Mouse (Mus musculus) left cerebral cortex, adult 18-20 months (tissue): ENCODE measurements around the gene Ppp1r12b. TPM values are rescaled to one million over a fixed set of nuclear protein-coding genes. Genes with fewer than 3 reads are reported as not detected.

ENCODE experiments used
- DNase-seq, 2 experiments: peaks; one replicate each; pipeline ENCODE4 v3.0.0; 2021 to 2022; ENCODE audit warnings: low spot score in 2 of 2, mixed read lengths in 1 of 2
- long read RNA-seq, 2 experiments: library from polyadenylated mRNA; stranded (forward); transcript quantifications; one replicate each; pipeline ENCODE4 v2.0.0; 2021
- total RNA-seq, 2 experiments: library from RNA; stranded (reverse); gene quantifications; 2 replicates each; pipeline ENCODE4 v1.2.3; 2021

Ppp1r12b gene
- total RNA-seq, result 10 to 100 TPM; 74.7 to 78.5 TPM
- long read RNA-seq, experiment 1, partial matches to known transcripts, result 0 of 20 reads
- long read RNA-seq, experiment 1, other reads (novel, unspliced or antisense), result 20 of 20 reads
- long read RNA-seq, experiment 2, partial matches to known transcripts, result 2 of 15 reads
- long read RNA-seq, experiment 2, other reads (novel, unspliced or antisense), result 13 of 15 reads

DNA sequence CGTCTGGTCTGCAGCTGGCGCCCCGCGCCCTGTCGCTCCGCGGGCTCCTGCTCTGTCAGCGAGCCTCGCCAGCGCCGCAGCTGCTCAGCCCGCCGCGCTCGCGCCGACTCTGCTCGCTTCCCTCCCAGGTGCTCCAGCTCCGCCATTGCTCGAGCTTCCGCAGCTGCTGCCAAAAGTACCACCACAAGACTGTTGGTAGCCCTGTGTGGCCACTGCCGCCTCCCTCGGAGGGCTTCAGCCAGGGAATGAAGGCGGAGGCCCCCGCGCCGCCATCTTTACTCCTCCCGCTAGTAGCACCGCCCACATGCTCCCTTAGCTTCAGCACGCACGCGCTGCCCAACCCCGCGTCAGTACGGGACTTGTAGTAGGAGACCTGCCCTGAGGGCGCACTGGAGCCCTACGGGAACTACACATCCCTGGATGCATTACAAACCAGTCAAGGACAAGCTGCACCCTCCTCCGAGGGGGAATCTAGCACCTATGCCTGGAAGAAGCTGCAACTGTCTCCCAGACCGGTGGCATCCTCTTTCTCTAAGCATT lies at the start of gene Ppp1r12b:
Gene Ppp1r12b, minus strand, starts transcription at position 306 of the 540 bp plus-strand sequence.
- DNase-seq, result peak; percentile 95 to 96

DNA sequence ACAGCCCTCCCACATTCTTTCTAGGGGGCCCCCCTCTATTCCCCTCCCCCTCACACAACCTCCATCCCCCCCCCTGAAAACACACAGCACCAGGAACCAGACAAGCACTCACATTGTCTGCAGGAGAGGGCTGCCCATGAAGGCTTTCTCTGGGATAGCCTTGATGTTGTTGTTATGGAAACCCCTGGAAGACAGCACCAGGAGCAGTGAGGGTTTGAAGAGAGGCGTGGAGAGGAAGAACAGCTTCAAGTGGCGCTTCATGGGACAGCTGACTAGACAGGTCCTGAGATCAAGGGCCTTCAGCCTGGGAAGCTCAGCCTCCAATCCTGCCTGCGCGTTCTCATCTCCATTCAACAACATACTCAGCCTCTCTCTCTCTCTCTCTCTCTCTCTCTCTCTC lies 47.6 kb upstream of the Ppp1r12b start:
- DNase-seq, result no peak

DNA sequence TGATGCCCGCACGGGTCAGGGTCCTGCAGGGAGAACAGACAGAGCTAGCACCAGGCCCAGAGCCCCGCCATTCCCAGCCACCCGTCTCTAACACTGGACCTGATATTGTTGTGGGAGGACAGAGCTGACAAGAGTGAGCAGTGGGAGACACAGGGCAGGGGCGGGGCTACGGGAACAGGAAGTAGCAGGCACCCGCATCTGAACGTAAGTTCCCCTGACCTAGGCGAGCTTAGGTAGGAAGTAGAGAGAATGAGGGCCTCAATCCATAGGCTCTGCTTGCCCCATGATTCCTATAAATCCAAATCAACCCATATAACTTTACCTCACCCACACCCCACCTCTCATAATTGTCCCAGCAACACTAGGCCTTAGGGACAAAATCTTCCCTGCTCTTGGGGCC lies 44.8 kb upstream of the Ppp1r12b start:
- DNase-seq, result no peak

DNA sequence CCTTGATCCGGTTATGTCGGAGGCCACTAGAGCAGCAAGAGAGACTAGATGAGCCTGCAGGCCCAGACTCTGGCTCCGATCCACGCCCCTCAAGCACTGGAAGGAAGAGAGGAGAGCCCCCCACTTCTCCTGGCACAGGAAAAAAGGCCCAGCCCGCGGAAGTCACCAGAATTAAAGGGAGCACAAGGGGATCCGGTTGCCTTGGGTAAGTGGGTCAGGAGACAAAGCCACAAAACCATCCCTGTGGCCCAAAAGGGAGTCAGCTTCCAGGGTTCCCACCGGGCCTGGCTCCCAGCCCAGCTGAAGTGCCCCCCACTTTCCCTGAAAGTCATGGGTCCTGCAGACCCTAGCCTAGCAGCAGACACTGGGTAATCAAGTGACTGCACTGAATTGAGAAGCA lies 42.5 kb upstream of the Ppp1r12b start:
- DNase-seq, result no peak

DNA sequence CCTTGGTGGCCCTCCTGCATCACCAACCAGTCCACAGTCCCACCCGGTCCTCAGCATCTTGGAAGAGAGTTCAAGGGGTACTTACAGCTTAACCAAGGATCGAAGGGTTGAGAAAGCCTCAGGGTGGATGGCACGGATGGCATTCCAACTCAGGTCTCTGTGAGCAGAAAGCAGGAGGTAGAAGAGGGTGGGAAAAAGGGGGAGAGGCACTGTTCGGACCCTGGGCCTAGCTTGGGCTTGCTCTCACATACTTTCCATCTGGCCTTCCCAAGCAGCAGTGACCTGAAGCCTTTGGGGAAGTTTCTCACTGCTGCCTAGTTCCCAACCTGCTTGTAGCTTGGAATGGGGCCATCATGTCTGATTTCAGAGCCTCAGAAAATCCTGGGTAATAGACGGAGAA lies 41.8 kb upstream of the Ppp1r12b start:
- no peak for DNase-seq

DNA sequence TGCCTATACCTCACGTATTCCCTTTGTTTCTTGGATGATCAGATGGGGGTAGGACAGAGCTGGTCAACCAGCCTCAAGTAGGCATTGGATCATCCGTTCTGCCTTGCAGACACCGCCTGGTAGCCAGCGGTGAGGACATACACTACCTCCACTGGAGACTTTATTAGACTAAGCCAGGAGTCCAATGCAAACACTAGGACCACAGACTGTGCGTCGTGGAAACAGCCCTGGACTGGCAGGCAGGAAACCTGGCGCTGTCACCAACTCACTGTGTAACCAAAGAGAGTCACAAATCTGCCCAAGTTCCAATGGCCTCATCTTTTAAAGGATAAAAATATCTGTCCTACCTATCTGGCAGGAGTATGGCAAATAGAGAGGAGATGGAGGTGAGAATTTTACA lies 40.7 kb upstream of the Ppp1r12b start:
- DNase-seq, result no peak

DNA sequence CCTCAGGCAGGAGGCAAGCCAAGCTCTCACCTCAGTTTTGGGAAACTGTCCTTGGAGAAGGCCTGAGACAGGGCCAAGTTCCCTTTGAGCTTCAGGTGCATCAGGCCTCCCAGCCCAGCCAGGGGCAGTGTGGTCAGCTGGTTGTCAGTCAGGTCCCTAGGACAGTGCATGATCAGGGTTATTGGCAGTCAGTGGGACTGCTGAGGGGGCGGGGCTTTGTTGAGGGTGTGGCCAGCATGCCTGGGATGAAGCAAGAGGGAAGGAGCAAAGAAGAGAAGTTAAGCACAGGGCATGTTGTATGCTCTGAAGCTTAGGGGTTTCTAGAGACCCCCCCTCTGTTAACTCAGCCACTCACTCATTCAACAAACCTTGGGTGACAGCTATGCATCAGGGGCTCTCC lies 40.2 kb upstream of the Ppp1r12b start:
- no peak for DNase-seq

DNA sequence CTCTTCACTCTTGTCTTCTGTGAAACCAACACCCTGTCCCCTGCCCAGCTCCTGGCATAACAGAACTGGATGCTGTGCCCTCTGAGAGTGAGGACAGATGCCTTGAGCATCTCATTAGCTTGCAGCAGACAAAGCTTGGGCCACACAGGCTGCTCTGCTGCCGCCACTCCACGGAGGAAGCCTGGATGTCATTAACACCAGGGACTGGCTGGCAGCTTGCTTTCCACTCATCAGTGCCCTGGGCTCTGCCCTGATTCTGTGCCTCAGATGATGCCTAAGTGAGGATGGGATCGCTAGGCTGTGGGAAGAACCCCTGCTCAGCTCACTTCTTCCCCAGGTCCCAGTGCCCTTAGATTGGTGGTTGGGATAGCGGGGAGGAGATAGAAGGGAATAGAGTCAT lies 39.7 kb upstream of the Ppp1r12b start:
- no peak for DNase-seq

DNA sequence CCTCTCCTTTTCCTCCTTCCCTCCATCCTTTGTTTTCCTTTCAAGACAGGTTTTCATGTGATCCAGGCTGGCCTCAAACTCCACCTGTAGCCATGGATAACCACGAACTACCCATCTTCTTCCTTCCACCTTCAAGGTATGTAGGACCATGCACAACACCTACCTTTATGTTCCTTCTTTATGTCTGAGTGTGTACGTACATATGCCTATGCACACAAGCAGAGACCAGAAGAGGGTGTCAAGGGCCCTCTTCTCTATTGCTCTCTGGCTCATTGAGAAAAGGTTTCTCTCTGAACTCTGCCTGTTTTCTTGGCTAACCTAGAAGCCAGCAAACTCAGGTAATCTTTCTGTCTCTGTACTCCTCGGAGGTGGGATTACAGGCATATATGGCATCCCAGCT lies 39.0 kb upstream of the Ppp1r12b start:
- DNase-seq, result no peak

DNA sequence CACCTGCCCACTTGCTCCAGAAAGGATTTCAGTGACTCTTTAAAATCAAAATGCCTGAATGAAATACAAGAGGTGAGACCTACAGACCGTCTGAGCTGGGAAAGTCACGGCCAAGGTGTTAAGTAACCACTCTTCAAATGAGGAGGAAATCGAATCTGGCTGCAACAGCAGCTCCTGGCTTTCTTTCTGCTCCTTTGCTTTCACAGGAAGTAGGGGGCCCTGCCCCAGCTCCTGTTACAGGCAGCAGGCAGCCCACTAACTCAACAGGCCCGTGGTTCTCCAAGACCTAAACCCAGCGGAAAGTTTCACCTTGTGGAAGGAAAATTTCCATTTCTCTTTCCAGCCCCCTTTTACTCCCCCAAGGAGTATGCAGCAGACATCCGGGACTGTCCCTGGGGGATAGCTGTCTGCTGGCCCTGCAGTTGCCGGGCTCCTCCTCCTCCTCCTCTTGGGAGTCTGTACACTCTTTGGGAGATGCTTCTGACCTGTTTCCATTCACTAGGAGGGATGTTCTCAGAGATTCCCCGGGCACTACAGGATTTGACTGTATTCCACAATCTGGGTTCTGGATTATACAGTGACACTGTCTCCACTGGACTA lies 36.4 kb upstream of the Ppp1r12b start:
- DNase-seq, result no peak

DNA sequence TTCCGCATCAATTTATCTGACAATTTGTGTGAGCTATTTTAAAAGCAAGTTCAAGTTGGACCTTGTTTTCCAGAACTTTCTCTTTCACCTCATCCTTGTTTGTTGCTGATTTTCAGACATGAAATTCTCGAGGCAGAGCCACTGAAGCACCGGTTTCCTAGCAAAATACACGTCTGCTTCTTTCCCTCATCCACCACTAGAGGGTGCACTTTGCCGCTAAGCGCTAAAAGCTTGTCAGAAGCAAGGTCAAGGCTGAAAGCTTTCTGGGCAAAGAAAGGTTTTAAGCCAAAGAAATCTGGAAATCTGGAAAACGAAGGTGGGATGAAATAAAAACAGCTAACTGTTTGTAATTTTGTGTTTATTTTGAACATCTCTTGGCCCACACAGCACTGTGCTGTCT lies 33.6 kb upstream of the Ppp1r12b start:
- DNase-seq, result peak; percentile 81 to 88

DNA sequence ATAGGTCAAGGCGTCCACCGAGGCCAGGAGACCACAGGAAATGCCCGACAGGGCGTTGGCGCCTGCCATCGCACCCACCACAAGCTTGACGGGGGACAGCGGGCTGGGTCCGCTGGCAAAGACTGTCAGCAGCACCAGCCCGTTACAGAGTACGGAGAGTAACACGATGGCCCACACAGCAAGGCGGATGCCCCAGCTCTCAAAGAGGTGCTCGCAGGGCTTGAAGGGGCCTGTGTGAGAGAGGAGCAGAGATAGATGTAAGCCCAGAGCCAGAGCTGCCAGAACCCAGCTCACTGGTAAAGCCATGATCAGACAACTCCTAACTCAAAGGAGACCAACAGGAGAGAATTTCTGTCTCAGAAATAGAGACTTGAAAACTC lies 32.2 kb upstream of the Ppp1r12b start:
- DNase-seq, result no peak

DNA sequence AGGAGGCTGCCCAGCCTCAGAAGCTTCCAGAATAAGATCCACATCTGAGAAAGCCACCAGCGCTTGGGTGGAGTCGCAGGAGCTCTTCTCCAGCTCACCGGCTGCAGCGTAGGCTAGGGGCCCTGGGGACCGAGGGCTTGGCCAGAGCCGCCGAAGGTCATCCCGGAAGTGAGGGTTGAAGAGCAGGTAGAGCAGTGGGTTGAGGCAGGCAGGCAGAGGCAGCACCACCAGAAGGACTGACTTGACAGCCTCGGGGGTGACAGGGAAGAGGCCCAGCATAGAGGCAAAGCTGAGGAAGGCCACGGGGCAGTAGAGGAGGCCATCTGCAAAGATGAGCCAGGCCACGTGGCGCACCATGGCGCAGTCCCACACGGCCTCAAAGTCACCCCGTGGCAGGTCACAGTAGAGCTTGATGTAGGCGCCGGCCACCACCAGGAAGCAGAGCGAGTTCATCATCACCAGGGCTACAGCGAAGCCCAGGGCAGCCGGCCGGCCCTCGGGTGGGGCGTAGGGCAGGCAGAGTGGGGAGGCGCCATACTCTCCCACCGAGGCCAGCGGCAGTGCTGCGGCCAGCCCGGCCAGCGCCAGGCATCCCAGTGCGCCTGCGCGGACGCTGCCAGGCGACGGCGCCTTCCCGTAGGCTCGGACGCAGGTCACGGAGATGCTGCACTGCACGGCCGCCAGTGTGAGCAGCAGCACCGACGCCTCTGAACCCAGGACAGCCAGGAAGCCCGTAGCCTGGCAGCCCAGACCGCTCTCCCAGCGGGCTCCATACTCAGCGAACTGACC lies 31.6 kb upstream of the Ppp1r12b start:
- peak; percentile 51 to 53 for DNase-seq

DNA sequence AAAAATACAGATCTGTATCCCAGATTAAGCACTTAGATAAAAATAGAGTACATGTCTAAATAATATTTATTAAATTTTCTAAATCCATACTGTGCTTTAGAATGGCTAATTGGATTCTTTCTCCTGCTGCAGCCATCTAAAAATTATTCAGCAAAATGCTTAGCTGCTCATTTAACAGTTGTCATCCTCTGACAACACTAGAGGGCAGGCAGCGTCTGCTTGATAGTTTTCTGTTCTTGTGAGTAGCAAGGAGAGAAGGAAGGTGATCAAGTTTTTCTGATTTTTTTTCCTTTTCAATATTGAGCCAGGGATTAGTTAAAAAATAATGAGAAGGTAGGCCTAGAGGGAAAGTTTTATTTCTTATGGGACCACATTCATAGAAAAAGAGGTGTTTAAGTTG lies 17.2 kb upstream of the Ppp1r12b start:
- DNase-seq, result no peak

DNA sequence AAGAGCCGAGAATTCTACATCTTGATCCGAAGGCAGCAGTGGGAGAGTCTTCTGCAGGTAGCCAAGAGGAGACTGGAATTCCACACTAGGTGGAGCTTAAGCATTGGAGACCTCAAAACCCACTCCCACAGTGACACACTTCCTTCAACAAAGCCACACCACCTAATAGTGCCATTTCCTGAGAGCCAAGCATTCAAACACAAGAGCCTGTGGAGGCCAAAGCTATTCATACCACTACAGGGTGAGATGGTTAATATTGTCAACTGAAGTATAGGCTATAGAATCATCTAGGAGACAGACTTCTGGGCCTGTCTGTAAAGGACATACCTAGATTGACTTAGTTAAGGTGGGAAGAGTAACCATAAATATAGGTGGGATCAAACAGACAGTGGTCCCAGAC lies 9.7 kb upstream of the Ppp1r12b start:
- no peak for DNase-seq

DNA sequence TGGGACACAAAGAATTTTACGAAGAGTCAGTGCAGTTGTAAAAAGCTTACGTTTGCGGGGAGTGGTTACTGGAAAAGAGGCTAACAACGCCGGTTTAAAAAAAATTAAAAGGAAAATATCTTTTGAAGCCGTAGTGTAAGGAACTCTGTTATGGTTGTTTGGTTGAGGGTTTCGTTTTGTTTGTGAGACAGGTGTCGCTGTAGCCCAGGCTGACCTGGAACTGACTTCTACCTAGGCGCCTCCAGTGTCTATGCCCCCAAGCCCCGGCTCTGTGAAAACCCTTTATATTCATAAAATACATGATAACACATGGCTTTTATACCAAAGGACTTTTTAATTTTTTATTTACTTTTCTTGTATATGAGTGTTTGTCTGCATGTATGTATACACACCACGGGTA lies 7.1 kb upstream of the Ppp1r12b start:
- no peak for DNase-seq

DNA sequence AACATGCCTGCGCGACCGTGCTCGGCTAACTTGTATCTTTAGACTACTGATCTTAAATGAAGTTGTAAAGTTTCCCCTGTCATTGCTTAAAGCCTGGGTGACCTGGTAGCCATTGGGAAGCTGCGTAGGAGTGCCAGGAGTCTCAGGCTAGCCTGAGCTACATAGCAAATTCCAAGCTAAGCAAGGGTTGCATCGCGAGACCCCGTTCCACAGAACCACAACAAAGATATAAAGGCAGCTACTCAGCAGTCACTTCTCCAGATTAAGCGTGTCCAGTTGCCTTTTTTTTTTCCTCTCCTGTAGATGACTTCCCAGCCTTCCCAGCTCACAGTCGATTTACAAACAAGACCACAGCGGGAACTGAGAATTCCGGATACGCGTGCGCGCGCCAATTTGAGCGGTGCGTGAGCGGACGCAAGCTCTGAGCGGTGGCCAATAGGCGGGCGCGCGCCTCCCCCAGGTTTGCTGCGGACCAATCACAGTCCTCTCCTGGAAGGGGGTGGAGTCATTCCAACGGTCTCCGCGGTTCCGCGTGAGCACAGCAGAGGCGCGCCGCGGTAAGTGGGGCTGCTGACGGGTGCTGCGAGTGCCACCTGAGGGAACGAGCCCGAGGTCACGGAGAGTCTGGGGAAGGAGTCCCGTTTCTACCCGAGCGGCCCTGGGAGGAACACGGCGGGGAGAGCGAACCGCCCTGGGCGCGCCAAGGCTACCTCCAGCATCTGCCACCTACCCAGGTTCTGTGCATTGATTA lies 6.5 kb upstream of the Ppp1r12b start, which contains the start of gene Ube2t:
Gene Ube2t, plus strand, starts transcription at position 513 of the 751 bp plus-strand sequence.
- peak; percentile 93 to 96 for DNase-seq

DNA sequence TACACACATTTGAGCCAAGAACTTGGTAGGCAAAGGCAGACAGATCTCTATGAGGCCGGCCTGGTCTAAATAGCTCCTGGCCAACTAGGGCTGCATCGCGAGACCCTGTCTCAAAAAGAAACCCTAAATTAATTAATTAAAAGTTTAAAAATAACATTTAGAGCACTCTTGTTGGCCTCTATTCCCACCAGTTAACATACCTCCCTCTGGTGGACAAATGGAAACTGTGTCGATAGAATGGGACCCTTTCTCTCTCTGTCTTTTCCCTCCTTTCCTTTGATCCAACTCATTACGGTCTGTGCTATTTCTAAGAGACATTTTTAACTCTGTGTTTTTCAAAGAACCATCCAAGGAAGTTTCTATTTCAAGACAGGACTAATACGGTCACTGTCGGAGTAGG lies 4.9 kb upstream of the Ppp1r12b start:
- no peak for DNase-seq

DNA sequence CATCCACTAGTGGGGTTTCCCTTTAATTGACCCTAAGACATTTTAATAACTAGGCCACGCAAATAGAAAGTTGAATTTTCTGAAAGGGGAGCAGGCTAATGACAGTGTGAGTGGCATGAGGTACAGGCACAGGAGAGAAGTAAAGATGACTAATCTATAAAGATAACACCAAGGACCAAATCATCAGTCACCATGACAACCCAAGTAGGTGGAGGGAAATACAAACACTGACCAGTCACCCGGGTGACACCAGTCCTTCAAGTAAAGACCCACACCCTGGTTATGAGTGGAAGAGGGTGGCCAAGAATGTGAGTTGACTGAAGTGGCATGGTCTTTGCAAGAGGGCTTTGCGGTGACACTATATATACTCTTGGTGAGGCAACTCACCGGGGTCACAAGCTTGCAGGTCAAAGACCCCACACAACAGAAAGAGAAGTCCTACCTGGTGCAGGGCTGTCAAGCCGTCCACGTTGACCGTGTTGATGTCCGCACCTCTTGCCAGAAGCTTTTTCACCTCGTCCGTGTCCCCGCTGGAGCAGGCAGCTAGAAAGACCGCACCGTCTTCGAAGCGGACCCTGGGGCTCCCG lies 599 bp downstream of the Ppp1r12b start:
- no peak for DNase-seq

DNA sequence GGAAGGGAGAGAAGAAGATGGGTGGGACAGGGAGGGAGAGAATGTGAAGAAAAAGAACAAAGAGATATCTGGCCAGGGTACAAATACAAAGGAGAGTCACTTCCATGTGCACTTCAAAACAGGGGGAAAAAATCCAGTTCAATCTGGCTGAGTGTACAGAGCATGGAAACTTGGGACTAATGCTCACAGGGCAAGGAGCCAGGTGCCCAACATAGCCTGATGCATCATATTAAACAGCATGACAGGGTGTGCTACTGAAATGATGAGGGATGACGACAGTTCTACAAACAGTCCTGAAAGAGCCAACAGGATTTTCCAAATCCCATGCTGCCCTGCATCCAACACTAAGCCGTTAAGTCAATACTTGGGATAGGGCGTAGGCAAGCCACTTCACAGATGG lies 5.8 kb downstream of the Ppp1r12b start:
- DNase-seq, result no peak

DNA sequence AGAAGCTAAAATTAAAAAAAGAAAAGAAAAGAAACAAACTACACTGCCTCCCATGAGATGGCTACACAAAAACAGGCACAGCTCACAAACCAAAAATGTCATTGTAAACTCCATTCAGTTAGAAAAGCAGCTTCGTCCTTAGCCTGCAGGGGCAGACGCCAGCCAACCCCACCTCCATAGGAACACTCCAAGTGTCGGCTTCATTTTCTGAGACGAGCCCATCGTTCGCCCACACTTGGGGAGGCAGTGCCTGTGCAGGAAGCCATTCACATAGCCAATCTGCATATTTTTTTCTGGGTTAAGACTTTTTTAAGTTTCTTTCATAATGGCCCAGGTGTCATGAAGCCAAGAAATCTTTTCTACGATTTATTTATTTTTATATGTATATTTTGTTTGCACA lies 8.2 kb downstream of the Ppp1r12b start:
- no peak for DNase-seq
